Mouse (Mus musculus) neural tube, embryonic 14.5 days (tissue): Measurements from ENCODE around the gene Rai1. TPM values are rescaled to one million over a fixed set of nuclear protein-coding genes. Genes with fewer than 3 reads are reported as not detected.

Source experiments
- ATAC-seq: fragments of 200-750 bp; cut with Nextera tagmentation; 2 replicates; pipeline ENCODE4 v1.8.0; 2017; ENCODE audit warnings: low read depth, mild to moderate bottlenecking, moderate TSS enrichment, moderate library complexity
- H3K27ac ChIP-seq: fragments of 300-500 bp; sonication (generic); 2 replicates; pipeline ENCODE4 v1.5.1; 2014; ENCODE audit warnings: low read depth, mild to moderate bottlenecking, control low read depth, low read length, moderate library complexity, mixed read lengths
- H3K27me3 ChIP-seq: fragments of 300-500 bp; sonication (generic); 2 replicates; pipeline ENCODE4 v1.6.1; 2014; ENCODE audit warnings: low read length; ENCODE audit not compliant: control insufficient read depth, insufficient read depth
- H3K36me3 ChIP-seq: fragments of 300-500 bp; sonication (generic); 2 replicates; pipeline ENCODE4 v1.6.1; 2014; ENCODE audit warnings: low read length, mixed read lengths; ENCODE audit not compliant: control insufficient read depth, insufficient read depth
- H3K4me1 ChIP-seq: fragments of 300-500 bp; sonication (generic); 2 replicates; pipeline ENCODE4 v1.6.1; 2014; ENCODE audit warnings: low read length; ENCODE audit not compliant: control insufficient read depth, insufficient read depth
- H3K4me2 ChIP-seq: fragments of 300-500 bp; sonication (generic); 2 replicates; pipeline ENCODE4 v1.6.1; 2014; ENCODE audit warnings: mild to moderate bottlenecking, low read depth, low read length, control low read depth
- H3K4me3 ChIP-seq: fragments of 300-500 bp; sonication (generic); 2 replicates; pipeline ENCODE4 v1.5.1; 2014; ENCODE audit warnings: low read depth, low read length, control low read depth, mixed read lengths
- H3K9ac ChIP-seq: fragments of 300-500 bp; sonication (generic); replicated peaks from 2 replicates; pipeline ENCODE4 v1.6.1; 2014; ENCODE audit warnings: low read depth, mild to moderate bottlenecking, control low read depth, low read length, mixed read lengths
- H3K9me3 ChIP-seq: fragments of 300-500 bp; sonication (generic); 2 replicates; pipeline ENCODE4 v1.6.1; 2016; ENCODE audit warnings: low read length; ENCODE audit not compliant: control insufficient read depth
- WGBS: fragments of 180-500 bp; shearing (Covaris S2); extraction: QIAGEN DNeasy Blood & Tissue Kit; methylation state at CpG from one replicate; pipeline ENCODE4 v1.1.7; 2014; 5-methylcytosine and 5-hydroxymethylcytosine counted together
- polyA plus RNA-seq: library from polyadenylated mRNA; unstranded; fragments of >200 nt; fragmentation: Nextera tagmentation; extraction: Ambion mirVana; gene quantifications from 2 replicates; pipeline ENCODE4 v1.2.1, GENCODE M21; 2014

The Rai1 gene
- polyA plus RNA-seq, 1 experiment from 2014 or later = 34.1 TPM

DNA sequence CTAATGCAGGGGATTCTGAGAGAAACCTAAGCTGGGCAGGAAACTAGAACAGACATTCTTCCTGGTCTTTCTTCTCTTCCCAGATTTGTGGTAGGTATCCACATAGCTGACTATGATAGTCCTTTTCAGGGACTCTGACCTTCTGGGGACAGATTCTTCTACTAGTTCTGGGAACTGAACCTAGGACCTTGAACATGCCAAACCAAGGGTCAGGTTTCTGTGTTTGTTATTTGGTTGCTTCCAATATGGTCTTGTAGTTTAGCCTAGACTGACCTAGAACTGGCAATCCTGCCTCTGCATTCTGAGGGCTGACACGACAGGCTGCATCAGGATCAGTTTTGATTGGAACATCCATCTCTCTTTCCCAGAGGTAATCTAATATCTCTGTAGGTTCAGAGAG lies 27.2 kb downstream of the Rai1 start:
- Histone ChIP-seq H3K27ac (no peak overlapping the region), H3K27me3 (no peaks in the 10 kb centered on the region), H3K36me3 (no peaks in the 10 kb centered on the region), H3K4me1 (peaks cover 10% of the 10 kb centered on the region; the same call in 1 of the 2 replicates), H3K4me3 (no peak overlapping the region), H3K9me3 (no peaks in the 10 kb centered on the region), H3K4me2 (no peak overlapping the region), H3K9ac (no peak overlapping the region)
- ATAC-seq = no peak
- 88% methylated on average over 1 of the region's 1 CpGs for WGBS

DNA sequence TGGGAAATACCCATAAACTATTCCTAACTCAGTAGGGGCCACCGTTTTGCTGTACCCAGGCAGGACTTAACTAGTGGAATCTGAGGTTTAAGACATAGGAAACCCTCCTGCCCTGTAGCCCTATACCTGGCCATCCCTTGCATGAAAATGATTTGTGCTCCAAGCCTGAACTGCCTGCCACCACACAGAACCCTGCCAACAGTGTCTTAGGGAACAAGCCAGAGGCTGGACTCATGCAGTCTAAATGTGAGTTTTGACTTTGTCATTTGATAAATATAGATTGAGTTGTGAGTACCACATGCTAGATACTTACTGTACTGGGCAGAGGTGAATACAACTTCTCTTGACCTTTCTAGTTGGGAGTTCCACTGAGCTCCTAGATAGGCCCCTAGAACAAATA lies 31.7 kb downstream of the Rai1 start:
- H3K4me3 ChIP-seq = no peak overlapping the region
- no peak overlapping the region for H3K4me2 ChIP-seq
- H3K27ac ChIP-seq = no peak overlapping the region
- no peaks in the 10 kb centered on the region for H3K36me3 ChIP-seq
- H3K9ac ChIP-seq = no peak overlapping the region
- H3K4me1 ChIP-seq = peaks cover 17% of the 10 kb centered on the region
- no peaks in the 10 kb centered on the region for H3K9me3 ChIP-seq
- ATAC-seq = no peak
- H3K27me3 ChIP-seq = no peaks in the 10 kb centered on the region
- 97% methylated on average over 1 of the region's 1 CpGs for WGBS

DNA sequence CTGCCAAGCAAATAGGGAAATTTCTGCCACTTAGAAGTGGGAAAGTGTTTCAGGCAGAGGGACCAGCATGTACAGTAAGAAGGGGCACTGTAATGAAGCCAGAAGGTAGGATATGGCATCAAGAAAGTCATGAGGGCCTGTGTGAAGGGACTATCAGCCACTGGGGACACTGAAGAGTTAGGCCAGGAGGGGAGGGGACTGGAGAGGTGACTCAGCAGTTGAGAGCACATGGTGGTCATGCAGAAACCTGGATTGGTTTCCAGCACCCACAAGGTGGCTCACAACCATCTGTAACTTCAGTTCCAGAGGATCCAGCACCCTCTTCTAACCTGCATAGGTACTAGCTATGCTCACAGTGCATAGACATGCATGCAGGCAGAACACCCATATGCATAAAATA lies 32.4 kb downstream of the Rai1 start:
- H3K27ac ChIP-seq = no peak overlapping the region
- no peak for ATAC-seq
- peaks cover 24% of the 10 kb centered on the region for H3K4me1 ChIP-seq
- H3K27me3 ChIP-seq = no peaks in the 10 kb centered on the region
- no peak overlapping the region for H3K4me2 ChIP-seq
- no peaks in the 10 kb centered on the region for H3K36me3 ChIP-seq
- no peak overlapping the region for H3K9ac ChIP-seq
- no peak overlapping the region for H3K4me3 ChIP-seq
- H3K9me3 ChIP-seq = no peaks in the 10 kb centered on the region

DNA sequence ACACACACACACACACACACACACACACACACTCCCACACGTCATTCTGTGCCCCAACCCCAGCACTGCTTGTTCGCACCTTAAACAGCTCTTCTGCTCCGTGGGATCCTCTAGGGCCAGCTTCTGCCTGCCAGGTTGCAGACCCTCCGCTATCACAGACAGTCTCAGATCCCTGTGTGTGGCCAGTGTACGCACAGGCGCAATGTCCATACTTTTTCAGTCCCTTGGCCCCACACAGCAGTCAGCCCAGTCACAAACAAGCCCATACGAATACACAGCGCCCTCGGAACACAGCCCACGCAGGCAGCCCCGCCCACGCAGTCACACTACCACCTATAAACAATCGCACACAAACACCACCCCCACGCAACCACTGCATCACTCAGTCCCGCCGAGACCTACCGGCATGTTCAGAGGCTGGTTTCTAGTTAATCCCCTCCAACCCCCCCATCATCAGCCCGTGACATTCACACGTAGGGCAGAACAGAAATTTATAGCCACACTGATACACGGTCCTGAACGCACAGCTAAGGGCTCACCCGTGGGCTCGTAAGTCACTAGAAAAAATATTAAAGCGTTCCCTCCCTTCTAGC lies 34.4 kb downstream of the Rai1 start:
- ATAC-seq = peak; percentile 80
- under 1% methylated on average over 24 of the region's 24 CpGs for WGBS

DNA sequence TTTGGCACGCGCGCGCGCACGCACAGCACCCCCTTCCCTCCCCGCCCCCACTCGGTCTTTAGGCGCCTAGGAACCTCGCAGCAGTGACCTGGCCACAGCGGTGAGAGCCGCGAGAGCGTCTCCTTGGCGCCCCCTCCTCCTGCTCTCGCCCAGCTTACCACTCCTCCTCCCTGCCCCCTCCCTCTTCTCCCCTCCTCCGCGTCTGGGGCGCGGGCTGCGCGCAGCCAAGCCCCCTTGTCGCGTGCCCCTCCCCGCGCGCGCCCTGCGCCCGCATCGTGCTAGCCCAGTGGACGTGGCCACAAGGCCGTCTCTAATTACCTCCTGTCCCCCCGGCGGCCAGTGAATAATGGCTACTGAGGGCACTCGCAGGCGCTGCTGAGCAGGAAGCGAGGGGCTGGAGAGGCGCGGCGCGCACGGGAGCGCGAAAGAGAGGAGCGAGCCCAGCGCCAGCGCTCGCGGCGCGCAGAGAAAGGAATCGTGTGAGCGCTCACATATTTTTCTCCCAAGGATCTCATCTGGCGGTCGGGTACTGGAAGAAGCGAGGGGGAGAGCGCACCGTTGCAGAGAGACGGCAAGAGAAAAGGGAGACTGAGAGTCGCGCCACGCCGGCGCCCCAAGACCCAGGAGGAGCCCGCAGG lies 35.0 kb downstream of the Rai1 start:
- Histone ChIP-seq H3K4me2 (peak overlapping the region; percentile 90), H3K4me1 (peaks cover 47% of the 10 kb centered on the region), H3K36me3 (peaks cover 5% of the 10 kb centered on the region; the same call in 1 of the 2 replicates), H3K9me3 (no peaks in the 10 kb centered on the region), H3K9ac (peak overlapping the region; percentile 82), H3K27ac (peak overlapping the region; percentile 95), H3K4me3 (peak overlapping the region; percentile 64), H3K27me3 (no peaks in the 10 kb centered on the region)
- peak; percentile 82 for ATAC-seq
- under 1% methylated on average over 64 of the region's 66 CpGs for WGBS

More for the DNA sequence above, 34.4 kb downstream of the Rai1 start:
- H3K9me3 ChIP-seq = no peaks in the 10 kb centered on the region
- H3K9ac ChIP-seq = peak overlapping the region; percentile 82
- peak overlapping the region; percentile 95 for H3K27ac ChIP-seq
- H3K4me2 ChIP-seq = peak overlapping the region; percentile 90
- H3K36me3 ChIP-seq = peaks cover 1% of the 10 kb centered on the region; the same call in 1 of the 2 replicates
- H3K4me1 ChIP-seq = peaks cover 41% of the 10 kb centered on the region
- H3K27me3 ChIP-seq = no peaks in the 10 kb centered on the region
- peak overlapping the region; percentile 64 for H3K4me3 ChIP-seq

DNA sequence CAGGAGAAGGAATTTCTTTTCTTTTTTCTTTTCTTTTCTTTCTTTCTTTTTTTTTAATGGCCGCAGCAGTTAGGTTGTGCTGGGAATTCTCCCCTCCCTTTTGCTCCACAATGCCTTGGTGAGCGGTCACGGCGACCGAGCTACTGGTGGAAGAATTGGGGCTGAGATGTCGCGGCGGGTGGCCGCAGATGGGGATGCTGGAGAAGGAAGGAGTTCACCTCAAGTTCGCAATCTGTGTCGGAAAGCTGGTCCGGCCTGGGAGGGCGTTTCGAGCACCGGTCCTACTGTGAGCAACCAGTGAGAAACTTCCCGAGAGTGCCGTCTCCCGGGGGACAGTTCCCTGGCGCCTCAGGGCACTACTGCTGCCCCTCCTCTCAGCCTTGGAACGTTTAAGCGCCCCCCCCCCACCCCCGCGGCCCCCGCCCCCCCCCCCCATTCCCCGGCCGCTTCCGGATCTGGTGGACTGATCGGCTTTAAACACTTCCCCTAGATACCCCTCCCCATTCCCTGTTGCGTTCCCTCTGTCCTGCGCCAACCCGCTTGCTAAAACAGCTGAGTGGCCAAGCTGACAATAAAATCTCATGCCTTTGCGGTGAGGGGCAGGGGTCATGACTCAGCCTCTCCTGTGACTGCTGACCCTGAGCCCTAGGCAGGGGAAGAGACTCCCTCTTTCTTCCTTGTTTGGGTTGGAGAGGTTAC lies 35.9 kb downstream of the Rai1 start:
- ATAC-seq = no peak
- no peaks in the 10 kb centered on the region for H3K9me3 ChIP-seq
- H3K4me2 ChIP-seq = peak overlapping the region; percentile 90
- peak overlapping the region; percentile 82 for H3K9ac ChIP-seq
- peaks cover 5% of the 10 kb centered on the region for H3K36me3 ChIP-seq
- 2% methylated on average over 27 of the region's 32 CpGs for WGBS
- peaks cover 47% of the 10 kb centered on the region for H3K4me1 ChIP-seq
- H3K27me3 ChIP-seq = no peaks in the 10 kb centered on the region
- peak overlapping the region; percentile 64 for H3K4me3 ChIP-seq
- H3K27ac ChIP-seq = peak overlapping the region; percentile 95

DNA sequence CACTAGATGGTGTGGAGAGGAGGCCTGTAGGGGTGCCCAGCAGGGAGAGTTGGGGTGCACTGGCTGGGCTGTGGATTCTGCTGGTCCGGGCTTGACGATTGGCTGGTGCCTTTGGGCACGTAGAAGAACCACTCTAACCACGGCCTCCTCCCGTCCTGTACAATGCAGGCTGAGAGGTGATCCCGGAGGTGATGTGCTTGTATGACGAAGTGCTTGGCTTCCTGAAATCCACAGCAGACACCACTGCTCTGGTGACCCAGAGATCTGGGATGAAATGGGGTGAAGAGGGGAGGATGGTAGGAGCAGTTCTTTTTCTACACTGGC lies 36.4 kb downstream of the Rai1 start:
- Histone ChIP-seq H3K27me3 (no peaks in the 10 kb centered on the region), H3K27ac (peak overlapping the region; percentile 60), H3K9ac (peak overlapping the region; percentile 82), H3K4me1 (peaks cover 47% of the 10 kb centered on the region), H3K9me3 (no peaks in the 10 kb centered on the region), H3K4me2 (peak overlapping the region; percentile 90), H3K36me3 (peaks cover 5% of the 10 kb centered on the region), H3K4me3 (peak overlapping the region; percentile 64)
- WGBS = 8% methylated on average over 7 of the region's 7 CpGs
- ATAC-seq = no peak

DNA sequence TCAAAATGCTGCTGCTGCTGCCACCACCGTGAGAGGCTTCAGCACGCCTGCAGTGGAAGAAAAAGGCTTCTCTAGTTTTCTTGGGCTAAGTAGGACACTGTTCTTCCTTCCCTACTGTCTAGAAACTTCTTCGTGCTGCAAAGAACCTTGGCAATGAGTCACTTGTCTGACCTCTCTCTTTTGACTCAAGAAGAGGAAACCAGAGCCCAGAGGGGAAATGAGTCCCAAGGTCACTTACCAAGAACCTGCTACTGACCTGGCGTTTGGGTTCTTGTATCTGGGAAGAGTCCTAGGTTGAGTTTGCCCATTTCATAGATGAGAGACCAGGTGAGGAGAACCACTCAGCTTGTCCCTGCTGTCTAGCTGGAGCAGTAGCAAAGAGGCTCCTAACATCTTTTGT lies 38.3 kb downstream of the Rai1 start:
- no peak overlapping the region for H3K4me2 ChIP-seq
- 83% methylated on average over 4 of the region's 4 CpGs for WGBS

DNA sequence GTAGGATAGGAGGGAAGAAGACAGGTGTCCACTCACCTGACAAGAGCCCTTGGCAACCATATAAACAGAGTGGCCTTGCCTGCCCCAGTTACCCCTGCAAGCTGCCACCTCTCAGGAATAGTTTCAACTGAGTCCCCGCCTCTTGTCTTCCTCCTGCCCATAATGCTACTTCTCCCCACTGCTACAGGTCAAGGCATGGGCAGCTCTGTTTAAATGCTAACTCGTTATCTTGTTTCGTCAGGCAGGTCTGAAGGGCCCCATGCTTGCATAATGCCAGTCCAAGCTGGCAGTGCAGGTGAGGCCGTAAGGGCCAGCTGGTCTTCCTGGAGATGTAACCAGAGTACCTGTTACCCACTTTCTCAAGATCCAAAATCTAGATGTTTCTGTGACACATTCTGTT lies 41.4 kb downstream of the Rai1 start:
- no peaks in the 10 kb centered on the region for H3K27me3 ChIP-seq
- H3K36me3 ChIP-seq = peaks cover 5% of the 10 kb centered on the region
- no peak overlapping the region for H3K27ac ChIP-seq
- H3K4me1 ChIP-seq = peaks cover 47% of the 10 kb centered on the region
- no peak overlapping the region for H3K4me3 ChIP-seq
- no peak for ATAC-seq
- H3K9ac ChIP-seq = no peak overlapping the region
- H3K9me3 ChIP-seq = no peaks in the 10 kb centered on the region
- 92% methylated on average over 4 of the region's 4 CpGs for WGBS
- no peak overlapping the region for H3K4me2 ChIP-seq

More for the DNA sequence above, 38.3 kb downstream of the Rai1 start:
- Histone ChIP-seq H3K4me1 (peaks cover 47% of the 10 kb centered on the region), H3K27ac (no peak overlapping the region), H3K27me3 (no peaks in the 10 kb centered on the region), H3K36me3 (peaks cover 5% of the 10 kb centered on the region), H3K9me3 (no peaks in the 10 kb centered on the region), H3K9ac (no peak overlapping the region), H3K4me3 (no peak overlapping the region)
- ATAC-seq = no peak
